Mouse (Mus musculus): ENCODE measurements around the gene Pla2g5. TPM values are rescaled to one million over a fixed set of nuclear protein-coding genes. Genes with fewer than 3 reads are reported as not detected.

The Pla2g5 gene
- polyA plus RNA-seq, 1 experiment from 2014 or later: 0.14 TPM

DNA sequence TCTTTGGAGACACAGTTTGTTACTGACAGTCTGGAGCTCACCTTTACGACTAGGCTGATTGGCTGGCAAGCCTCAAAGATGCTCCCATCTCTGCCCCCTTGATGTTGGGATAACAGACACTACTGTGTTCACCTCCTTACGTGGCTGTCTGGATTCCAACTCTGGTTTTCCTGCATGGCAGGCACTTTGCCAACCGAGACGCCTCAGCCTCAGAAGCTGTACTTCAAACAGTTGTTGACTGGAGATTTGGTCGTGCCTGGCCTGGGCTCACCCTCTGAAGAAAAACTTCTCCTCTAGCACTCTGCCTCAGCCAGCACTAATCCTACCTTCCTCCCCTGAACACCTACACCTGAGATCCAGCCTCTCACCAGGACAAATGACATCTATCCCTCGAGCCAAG is 71.8 kb downstream of the Pla2g5 start:
- Histone ChIP-seq H3K4me3 (no peak overlapping the region), H3K9ac (no peak overlapping the region), H3K36me3 (no peaks in the 10 kb centered on the region), H3K27me3 (0 out of 2 replicates have a peak, but pooled peaks cover 9% of the 10 kb centered on the region), H3K4me1 (peaks cover 19% of the 10 kb centered on the region), H3K9me3 (no peaks in the 10 kb centered on the region), H3K27ac (no peak overlapping the region), H3K4me2 (replicated peaks) (no peak overlapping the region)
- no peak for ATAC-seq (ENCODE audit: low FRiP score, low read depth)
- 64% methylated on average over 6 of the region's 6 CpGs for WGBS

DNA sequence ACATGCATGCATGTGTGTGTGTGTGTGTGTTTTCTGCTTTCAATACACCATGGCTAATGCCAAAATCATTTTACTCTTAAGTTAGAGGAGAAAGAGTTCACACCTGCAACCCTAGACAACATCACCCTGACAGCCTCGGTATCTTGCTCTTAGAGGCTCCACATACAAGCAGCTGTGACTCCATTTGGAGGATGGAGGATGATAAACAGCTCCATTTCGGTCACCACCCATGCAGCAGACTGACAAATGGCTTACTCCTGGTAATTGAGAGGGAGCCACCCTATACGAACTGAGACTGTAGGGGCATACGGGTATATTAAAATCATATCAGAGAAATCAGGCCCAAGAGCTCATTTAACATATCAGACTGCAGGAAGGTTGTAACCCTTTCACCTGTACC is 74.9 kb downstream of the Pla2g5 start:
- no peak overlapping the region for H3K27ac ChIP-seq
- no peak overlapping the region for H3K4me2 ChIP-seq (replicated peaks)
- no peak overlapping the region for H3K4me3 ChIP-seq
- no peak overlapping the region for H3K9ac ChIP-seq
- no peaks in the 10 kb centered on the region for H3K36me3 ChIP-seq
- no peaks in the 10 kb centered on the region for H3K9me3 ChIP-seq
- no peak for ATAC-seq (ENCODE audit: low FRiP score, low read depth)
- peaks cover 19% of the 10 kb centered on the region for H3K4me1 ChIP-seq
- H3K27me3 ChIP-seq: 0 out of 2 replicates have a peak, but pooled peaks cover 11% of the 10 kb centered on the region
- WGBS: 76% methylated on average over 4 of the region's 4 CpGs

- Histone ChIP-seq H3K4me2 (replicated peaks) (no peak overlapping the region), H3K36me3 (no peaks in the 10 kb centered on the region), H3K27me3 (0 out of 2 replicates have a peak, but pooled peaks cover 12% of the 10 kb centered on the region), H3K4me1 (no peaks in the 10 kb centered on the region), H3K4me3 (no peak overlapping the region), H3K9me3 (no peaks in the 10 kb centered on the region), H3K9ac (no peak overlapping the region), H3K27ac (no peak overlapping the region)
- WGBS: 59% methylated on average over 4 of the region's 4 CpGs
- no peak for ATAC-seq (ENCODE audit: low FRiP score, low read depth)
Measured at GRCm38 (mm10) chr4:138786141-138786540, 77.1 kb downstream of the Pla2g5 start.

DNA sequence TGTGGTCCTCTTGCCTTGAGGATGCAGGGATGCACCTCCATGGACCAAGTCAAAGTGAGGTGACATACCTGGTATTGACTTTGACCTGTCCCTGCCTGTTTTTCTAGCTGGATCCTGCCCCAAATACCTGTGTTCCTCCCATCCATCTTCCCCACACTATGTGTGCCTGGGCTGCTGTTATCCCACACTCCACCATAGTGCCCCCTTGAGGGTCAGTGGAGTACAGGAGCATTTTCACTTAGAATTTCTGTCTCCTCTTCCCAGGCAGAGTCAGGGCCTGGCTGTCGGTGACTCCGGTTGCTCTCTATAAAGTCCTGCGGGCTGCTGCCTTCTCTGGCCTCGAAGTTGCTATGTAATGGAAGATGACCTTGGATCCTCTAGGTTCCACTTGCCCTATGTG is 77.6 kb downstream of the Pla2g5 start:
- H3K27me3 ChIP-seq: 0 out of 2 replicates have a peak, but pooled peaks cover 12% of the 10 kb centered on the region
- WGBS: 61% methylated on average over 4 of the region's 4 CpGs
- ATAC-seq (ENCODE audit: low FRiP score, low read depth): no peak
- H3K4me1 ChIP-seq: no peaks in the 10 kb centered on the region
- no peaks in the 10 kb centered on the region for H3K9me3 ChIP-seq
- H3K27ac ChIP-seq: no peak overlapping the region
- H3K36me3 ChIP-seq: no peaks in the 10 kb centered on the region
- no peak overlapping the region for H3K4me2 ChIP-seq (replicated peaks)
- no peak overlapping the region for H3K9ac ChIP-seq
- no peak overlapping the region for H3K4me3 ChIP-seq

DNA sequence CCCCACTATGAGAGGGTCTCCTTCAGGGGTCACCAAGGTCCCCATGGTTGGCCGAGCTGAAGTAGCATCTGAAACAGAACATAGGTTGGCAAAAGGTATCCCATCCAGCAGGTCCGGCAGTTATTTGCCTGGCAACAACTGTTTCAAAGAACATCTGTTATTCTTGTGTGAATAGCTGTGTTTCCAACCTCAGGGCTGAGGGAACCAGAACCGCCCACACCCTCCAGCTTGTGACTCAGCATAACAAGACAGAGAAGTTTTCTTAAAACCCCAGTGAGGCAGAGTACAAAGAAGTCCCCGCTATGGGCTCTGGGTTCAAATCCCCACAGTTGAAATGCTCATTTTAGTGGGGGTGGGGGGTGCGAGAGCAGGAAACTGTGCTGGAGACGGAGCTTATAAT is 81.2 kb downstream of the Pla2g5 start:
- 79% methylated on average over 6 of the region's 6 CpGs for WGBS
- Histone ChIP-seq H3K4me1 (peaks cover 7% of the 10 kb centered on the region; the same call in 1 of the 2 replicates), H3K27ac (no peak overlapping the region), H3K4me2 (replicated peaks) (no peak overlapping the region), H3K9ac (no peak overlapping the region), H3K9me3 (no peaks in the 10 kb centered on the region), H3K36me3 (no peaks in the 10 kb centered on the region), H3K27me3 (0 out of 2 replicates have a peak, but pooled peaks cover 5% of the 10 kb centered on the region), H3K4me3 (no peak overlapping the region)
- ATAC-seq (ENCODE audit: low FRiP score, low read depth): no peak

- peaks cover 7% of the 10 kb centered on the region; the same call in 1 of the 2 replicates for H3K4me1 ChIP-seq
- H3K9ac ChIP-seq: no peak overlapping the region
- H3K27ac ChIP-seq: no peak overlapping the region
- 81% methylated on average over 5 of the region's 5 CpGs for WGBS
- no peak overlapping the region for H3K4me2 ChIP-seq (replicated peaks)
- H3K27me3 ChIP-seq: 0 out of 2 replicates have a peak, but pooled peaks cover 5% of the 10 kb centered on the region
- no peaks in the 10 kb centered on the region for H3K36me3 ChIP-seq
- ATAC-seq (ENCODE audit: low FRiP score, low read depth): no peak
- no peaks in the 10 kb centered on the region for H3K9me3 ChIP-seq
- no peak overlapping the region for H3K4me3 ChIP-seq
Measured at GRCm38 (mm10) chr4:138780300-138780699, 83.0 kb downstream of the Pla2g5 start.

DNA sequence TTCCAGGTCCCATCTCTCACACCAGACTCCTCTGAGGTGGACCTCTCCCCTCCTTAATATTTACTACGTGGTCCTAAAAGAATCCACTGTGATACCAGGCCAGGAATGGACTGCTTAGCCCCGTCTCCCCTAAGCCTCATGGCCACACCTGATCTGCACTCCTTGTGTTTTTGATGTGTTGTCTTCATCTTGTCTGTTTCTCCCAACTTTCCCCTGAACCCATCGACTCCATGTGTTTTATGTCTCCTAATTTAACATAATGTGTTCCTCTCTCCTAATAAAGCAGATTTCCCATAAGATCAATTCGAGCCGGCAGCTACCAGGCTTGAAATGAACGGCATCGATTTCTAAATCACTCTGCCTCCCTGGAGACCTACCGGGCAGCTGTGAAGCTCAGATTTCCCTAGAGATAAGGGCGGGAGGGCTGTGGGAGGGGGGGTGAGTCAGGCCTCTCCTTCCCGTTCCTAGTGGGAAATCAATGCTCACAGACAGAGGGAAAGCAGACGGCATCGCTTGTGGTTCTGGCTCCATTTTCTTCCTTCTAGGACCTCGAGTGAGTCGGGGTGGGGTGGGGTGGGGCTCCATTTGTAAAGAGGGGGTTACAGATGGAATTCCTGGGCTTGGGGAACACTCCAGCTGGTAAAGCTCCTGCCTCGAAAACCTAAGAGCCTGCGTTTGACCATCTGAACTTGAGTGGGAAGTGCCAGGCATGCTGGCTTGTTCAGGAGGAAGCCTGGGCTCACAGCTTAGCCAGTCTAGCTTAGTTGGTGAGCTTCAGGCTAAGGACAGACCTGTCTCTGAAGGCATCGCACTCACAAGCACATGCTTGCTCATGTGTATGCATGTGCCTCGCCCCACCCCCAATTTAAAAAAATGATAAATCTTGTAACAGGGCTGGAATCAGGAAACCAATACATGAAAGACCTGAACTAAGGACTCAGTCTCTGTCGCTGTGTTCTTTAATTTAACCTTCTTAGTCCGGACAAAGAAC is 85.6 kb downstream of the Pla2g5 start:
- no peak overlapping the region for H3K4me2 ChIP-seq (replicated peaks)
- ATAC-seq (ENCODE audit: low FRiP score, low read depth): no peak

DNA sequence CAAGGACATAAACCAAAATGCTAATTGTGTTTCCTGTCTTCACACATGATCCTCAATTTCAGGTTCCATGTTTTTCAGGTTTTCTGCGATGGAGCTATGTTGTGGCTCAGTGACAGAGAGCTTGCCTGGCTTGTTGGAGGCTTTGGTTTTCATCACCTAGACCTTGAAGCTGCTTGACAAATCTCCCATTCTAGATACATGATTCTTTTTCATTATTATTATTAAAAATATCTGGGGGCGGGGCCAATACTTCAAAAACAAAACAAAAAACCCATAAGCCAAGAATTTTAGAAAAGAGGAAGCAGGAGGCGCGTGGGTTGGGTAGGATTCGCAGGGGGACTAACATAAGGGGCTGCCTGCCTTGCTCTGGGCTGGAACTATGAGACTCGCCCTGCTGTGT is 87.8 kb downstream of the Pla2g5 start, which contains the start of gene Pla2g2d:
Gene Pla2g2d (plus strand): TSS at position 301 of the 400 bp plus-strand sequence.
- Histone ChIP-seq H3K9me3 (no peaks in the 10 kb centered on the region), H3K27me3 (no peaks in the 10 kb centered on the region), H3K36me3 (no peaks in the 10 kb centered on the region), H3K9ac (no peak within 1 kb of the TSS), H3K4me1 (peaks cover 7% of the 10 kb centered on the region; the same call in 1 of the 2 replicates), H3K27ac (no peak within 1 kb of the TSS), H3K4me2 (replicated peaks) (no peak within 1 kb of the TSS), H3K4me3 (no peak within 1 kb of the TSS)
- no peak for ATAC-seq (ENCODE audit: low FRiP score, low read depth)
- WGBS: 81% methylated on average over 6 of the region's 6 CpGs

More for the DNA sequence above, 85.6 kb downstream of the Pla2g5 start:
- Histone ChIP-seq H3K36me3 (no peaks in the 10 kb centered on the region), H3K9ac (no peak overlapping the region), H3K27ac (no peak overlapping the region), H3K4me1 (peaks cover 7% of the 10 kb centered on the region; the same call in 1 of the 2 replicates), H3K27me3 (no peaks in the 10 kb centered on the region), H3K4me3 (no peak overlapping the region), H3K9me3 (no peaks in the 10 kb centered on the region)
- 30% methylated on average over 20 of the region's 20 CpGs for WGBS

DNA sequence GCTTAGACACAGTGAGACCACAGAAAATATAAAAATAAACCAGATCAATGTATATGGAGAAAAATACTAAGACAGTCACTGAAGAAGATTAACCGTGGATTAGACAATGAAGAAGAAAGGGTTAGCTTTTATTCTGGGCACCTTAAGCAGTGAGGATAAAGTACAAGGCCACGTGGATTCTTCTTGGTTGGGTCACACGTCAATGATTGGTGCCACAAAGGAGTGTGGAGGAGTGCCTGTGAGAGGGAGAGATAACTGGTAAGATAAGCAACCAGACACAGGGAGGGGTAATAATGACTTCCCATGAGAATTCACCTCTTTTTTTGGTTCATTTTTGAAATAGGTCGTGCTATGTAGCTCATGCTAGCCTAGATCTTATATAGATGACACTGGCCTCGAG is 90.9 kb downstream of the Pla2g5 start:
- Histone ChIP-seq H3K9ac (no peak overlapping the region), H3K27ac (no peak overlapping the region), H3K27me3 (no peaks in the 10 kb centered on the region), H3K9me3 (no peaks in the 10 kb centered on the region), H3K4me2 (replicated peaks) (no peak overlapping the region), H3K4me1 (no peaks in the 10 kb centered on the region), H3K36me3 (no peaks in the 10 kb centered on the region), H3K4me3 (no peak overlapping the region)
- 81% methylated on average over 5 of the region's 5 CpGs for WGBS
- ATAC-seq (ENCODE audit: low FRiP score, low read depth): no peak

DNA sequence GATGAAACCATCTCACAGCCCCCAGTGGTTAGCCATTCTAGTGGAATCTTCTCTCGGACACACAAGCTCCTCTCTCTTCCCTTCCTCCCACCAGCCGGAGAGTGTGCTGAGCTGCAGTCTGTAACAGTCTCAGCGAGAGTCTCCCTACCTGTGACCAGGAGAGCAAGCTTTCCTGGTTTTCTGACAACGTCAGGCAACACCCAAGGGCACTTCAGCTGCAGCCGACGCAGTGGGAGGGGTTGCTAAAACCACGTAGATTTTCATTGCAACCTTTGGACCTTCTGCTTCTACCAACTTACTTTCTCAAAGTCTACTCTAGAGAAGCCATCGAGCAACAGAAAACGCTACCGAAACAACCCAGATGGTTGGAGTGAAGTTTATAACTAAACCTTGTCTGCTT is 91.3 kb downstream of the Pla2g5 start:
- no peaks in the 10 kb centered on the region for H3K36me3 ChIP-seq
- 79% methylated on average over 10 of the region's 10 CpGs for WGBS

GRCm38 (mm10) chr4:138762266-138762665 is 101.0 kb downstream of the Pla2g5 start:
- Histone ChIP-seq H3K36me3 (no peaks in the 10 kb centered on the region), H3K27ac (no peak overlapping the region), H3K4me3 (no peak overlapping the region), H3K27me3 (no peaks in the 10 kb centered on the region), H3K9me3 (no peaks in the 10 kb centered on the region), H3K4me2 (replicated peaks) (no peak overlapping the region), H3K9ac (no peak overlapping the region), H3K4me1 (no peaks in the 10 kb centered on the region)
- WGBS: 80% methylated on average over 9 of the region's 9 CpGs
- no peak for ATAC-seq (ENCODE audit: low FRiP score, low read depth)

More for the DNA sequence above, 91.3 kb downstream of the Pla2g5 start:
- no peak for ATAC-seq (ENCODE audit: low FRiP score, low read depth)
- Histone ChIP-seq H3K4me2 (replicated peaks) (no peak overlapping the region), H3K4me3 (no peak overlapping the region), H3K4me1 (no peaks in the 10 kb centered on the region), H3K27me3 (no peaks in the 10 kb centered on the region), H3K27ac (no peak overlapping the region), H3K9me3 (no peaks in the 10 kb centered on the region), H3K9ac (no peak overlapping the region)

DNA sequence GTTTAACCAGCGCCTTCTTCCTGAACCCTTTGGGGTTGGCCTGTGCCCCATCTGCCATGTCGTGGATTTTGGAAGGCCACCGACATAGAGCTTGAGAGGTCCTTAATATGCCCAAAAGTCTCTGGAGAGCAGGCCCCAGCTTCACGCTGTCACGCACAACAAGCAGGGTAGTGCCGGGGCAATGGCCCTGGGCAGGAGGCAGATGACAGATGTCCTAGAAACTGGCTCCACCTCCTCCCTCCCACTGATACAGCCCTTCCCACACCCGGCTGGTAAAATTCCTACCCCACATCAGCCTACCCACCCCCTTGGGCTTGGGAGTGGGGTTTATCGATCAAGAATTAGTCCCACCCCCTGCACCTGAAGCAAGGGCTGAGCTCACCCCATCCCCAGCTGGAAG is 105.9 kb downstream of the Pla2g5 start, which contains the start of gene Pla2g2f:
Gene Pla2g2f (minus strand): TSS at position 211 of the 400 bp plus-strand sequence.
- Histone ChIP-seq H3K36me3 (no peaks in the 10 kb centered on the region), H3K4me1 (peaks cover 9% of the 10 kb centered on the region), H3K9me3 (no peaks in the 10 kb centered on the region), H3K4me3 (no peak within 1 kb of the TSS), H3K27me3 (no peaks in the 10 kb centered on the region), H3K27ac (no peak within 1 kb of the TSS), H3K9ac (no peak within 1 kb of the TSS), H3K4me2 (replicated peaks) (no peak within 1 kb of the TSS)
- ATAC-seq (ENCODE audit: low FRiP score, low read depth): no peak
- WGBS: 73% methylated on average over 8 of the region's 8 CpGs

All from limb, embryonic 13.5 days (tissue).